Comparison of ENCODE assay signal across 8 mouse cellular contexts in the genomic region with DNA sequence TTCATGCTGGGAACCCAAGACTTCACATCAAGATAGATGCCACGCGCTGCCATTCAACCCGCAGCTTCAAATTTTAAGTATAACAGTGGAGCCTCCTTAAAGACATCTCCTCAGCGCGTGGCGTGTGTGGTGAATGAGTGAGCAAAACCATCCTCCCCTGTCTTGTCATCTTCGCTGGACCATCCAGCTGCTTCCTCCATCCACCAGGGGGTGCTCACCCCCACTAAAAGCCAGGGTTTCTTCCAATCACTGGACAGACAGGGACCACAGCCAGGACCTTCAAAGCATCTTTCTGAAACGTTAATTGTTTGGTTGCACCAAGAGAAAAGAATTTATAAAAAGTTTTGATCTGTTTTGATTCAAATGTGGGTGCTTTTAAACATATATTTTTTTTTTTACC.
DNase-seq lines count a peak whose midpoint lies in the region; ATAC-seq and TF ChIP-seq lines count a peak whose summit lies in the region.

No protein-coding gene starts in this region.

- DNase-seq in forebrain, embryonic 10.5 days (ENCODE audit: extremely low spot score, low spot score), result peak; percentile 49
- DNase-seq in adrenal gland, adult (ENCODE audit: inconsistent age in 2 of 2, low spot score in 1 of 2), result peak; percentile 37 to 80
- DNase-seq in embryo, embryonic 11.5 days (ENCODE audit: low read depth, low spot score), result peak; percentile 46
- peak; percentile 80 for DNase-seq in heart, postnatal 4 days
- DNase-seq in left cerebral cortex, postnatal 10 days (ENCODE audit: extremely low spot score in 1 of 2, low spot score in 2 of 2), result peak; percentile 42 to 64
- peak; percentile 74 for DNase-seq in midbrain, postnatal 0 days (ENCODE audit: low spot score)
- peak; percentile 41 to 67 for DNase-seq in urinary bladder, postnatal 4 days (ENCODE audit: low spot score in 2 of 2)

- H3K9me3 ChIP-seq in forebrain, embryonic 10.5 days, result 0 out of 2 replicates have a peak, but pooled peaks cover 2% of the 10 kb centered on the region
- H3K9me3 ChIP-seq in forebrain, embryonic 15.5 days, result no peaks in the 10 kb centered on the region; the same call in 1 of the 2 replicates
- no peaks in the 10 kb centered on the region for H3K9me3 ChIP-seq in midbrain, postnatal 0 days (ENCODE audit: low read length)

- peaks cover 31% of the 10 kb centered on the region for H3K4me1 ChIP-seq in forebrain, embryonic 10.5 days
- H3K4me1 ChIP-seq in forebrain, embryonic 15.5 days, result peaks cover 23% of the 10 kb centered on the region
- H3K4me1 ChIP-seq in midbrain, postnatal 0 days (ENCODE audit: insufficient read depth, low read length), result no peaks in the 10 kb centered on the region; the same call in 1 of the 2 replicates

- ATAC-seq in forebrain, embryonic 15.5 days (replicated peaks), result no peak
- ATAC-seq in midbrain, postnatal 0 days (ENCODE audit: low FRiP score), result no peak

- H3K4me2 ChIP-seq in forebrain, embryonic 15.5 days (replicated peaks), result no peak overlapping the region
- no peak overlapping the region for H3K4me2 ChIP-seq in midbrain, postnatal 0 days (ENCODE audit: low read depth, low read length, poor library complexity, severe bottlenecking)

- 43% methylated on average over 8 of the region's 8 CpGs for WGBS in forebrain, embryonic 10.5 days
- WGBS in forebrain, embryonic 15.5 days, result 33% methylated on average over 8 of the region's 8 CpGs
- WGBS in midbrain, postnatal 0 days, result 25% methylated on average over 8 of the region's 8 CpGs

- intact Hi-C loops in left cerebral cortex, postnatal 10 days (cut with DNase I), result loop anchor here (2.0 to 5.0 kb wide), 3 partner anchors 257 to 834 kb away; partner anchors contain the start of gene Sox11

- no peak overlapping the region for H3K9ac ChIP-seq in forebrain, embryonic 15.5 days (replicated peaks)
- H3K9ac ChIP-seq in midbrain, postnatal 0 days (replicated peaks; ENCODE audit: low read length, poor library complexity, severe bottlenecking), result no peak overlapping the region

- no peaks in the 10 kb centered on the region for H3K27me3 ChIP-seq in forebrain, embryonic 10.5 days (ENCODE audit: poor library complexity, severe bottlenecking)
- no peaks in the 10 kb centered on the region for H3K27me3 ChIP-seq in forebrain, embryonic 15.5 days
- no peaks in the 10 kb centered on the region for H3K27me3 ChIP-seq in midbrain, postnatal 0 days (ENCODE audit: insufficient read depth, low read length)

- peak overlapping the region; percentile 76 for H3K27ac ChIP-seq in forebrain, embryonic 10.5 days
- H3K27ac ChIP-seq in forebrain, embryonic 15.5 days (replicated peaks), result no peak overlapping the region
- no peak overlapping the region for H3K27ac ChIP-seq in midbrain, postnatal 0 days (ENCODE audit: low read depth, low read length)

- peak; percentile 87 for TF ChIP-seq CTCF in midbrain, postnatal 0 days (IDR thresholded peaks at IDR 0.05)

- no peak overlapping the region for H3K4me3 ChIP-seq in forebrain, embryonic 10.5 days
- H3K4me3 ChIP-seq in forebrain, embryonic 15.5 days, result no peak overlapping the region
- no peak overlapping the region for H3K4me3 ChIP-seq in midbrain, postnatal 0 days (ENCODE audit: low read depth, low read length)

- no peaks in the 10 kb centered on the region for H3K36me3 ChIP-seq in forebrain, embryonic 10.5 days (replicated peaks)
- H3K36me3 ChIP-seq in forebrain, embryonic 15.5 days, result no peaks in the 10 kb centered on the region
- no peaks in the 10 kb centered on the region for H3K36me3 ChIP-seq in midbrain, postnatal 0 days (ENCODE audit: insufficient read depth, low read length)
